ENCODE assay signal across 25 mouse cellular contexts in the genomic region with DNA sequence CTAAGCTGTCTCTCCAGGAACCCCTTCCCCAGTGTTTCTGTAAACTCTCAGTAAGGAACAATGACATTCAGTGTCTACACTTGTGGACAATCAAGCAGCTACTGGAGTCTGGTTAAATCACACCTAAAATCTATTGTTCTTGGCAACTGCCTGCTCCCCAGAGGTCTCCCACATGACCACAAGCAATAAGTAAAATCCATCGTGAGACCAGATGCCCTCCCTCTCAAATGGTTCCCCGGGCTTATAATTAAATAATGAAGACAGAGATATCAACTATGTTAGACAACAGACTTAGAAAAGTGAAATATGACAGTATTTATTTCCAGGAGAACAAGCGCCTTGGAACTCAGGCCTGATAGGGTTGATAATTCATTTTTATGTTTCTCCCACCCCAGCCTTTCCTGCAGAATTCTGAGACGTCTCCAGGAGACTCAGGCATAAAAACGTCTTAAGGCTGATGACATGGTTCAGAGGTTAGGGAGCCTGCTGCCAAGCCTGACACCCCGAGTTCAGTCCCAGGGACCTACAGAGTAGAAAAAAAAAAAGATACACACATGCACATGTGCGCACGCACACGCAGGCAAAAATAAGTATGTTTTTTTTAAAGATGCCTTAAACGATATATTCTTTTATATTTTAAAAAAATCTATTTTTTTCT.
DNase-seq lines count a peak whose midpoint lies in the region; ATAC-seq and TF ChIP-seq lines count a peak whose summit lies in the region.
"Had no signal": no experiment of that assay in that cellular context is flagged by ENCODE, and none has a peak within 500 bp of the region (broad histone marks: within the 10 kb centered on the region; RNA-seq: fewer than 3 reads in every experiment).

No protein-coding gene starts in this region.

- no peak for DNase-seq in kidney, adult 8-10 months
- DNase-seq in midbrain, embryonic 11.5 days (ENCODE audit: low spot score, missing footprints): peak; percentile 31
- DNase-seq in midbrain, embryonic 10.5 days (ENCODE audit: low spot score): no peak
- DNase-seq in limb, embryonic 11.5 days (ENCODE audit: low spot score): no peak
- DNase-seq in forebrain, postnatal 0 days: no peak
- DNase-seq: adrenal gland, postnatal 36 days; cerebellum, adult 2 months; cerebellum, postnatal 14 days; heart, adult 2 months; layer of hippocampus, postnatal 36 days; left cerebral cortex, postnatal 4 days; right cerebral cortex, postnatal 25 days; thymus, postnatal 14 days had no signal

- H3K9ac ChIP-seq in kidney, embryonic 14.5 days (ENCODE audit: low read depth, low read length): no peak overlapping the region
- H3K9ac ChIP-seq in midbrain, embryonic 11.5 days (ENCODE audit: low read length): no peak overlapping the region
- no peak overlapping the region for H3K9ac ChIP-seq in limb, embryonic 11.5 days (ENCODE audit: low read length)
- no peak overlapping the region for H3K9ac ChIP-seq in forebrain, postnatal 0 days
- H3K9ac ChIP-seq: heart, embryonic 12.5 days; hindbrain, embryonic 14.5 days; lung, embryonic 15.5 days; midbrain, embryonic 12.5 days; stomach, embryonic 15.5 days had no signal

- H3K27ac ChIP-seq in kidney, embryonic 14.5 days (ENCODE audit: low read depth, low read length): no peak overlapping the region
- H3K27ac ChIP-seq in midbrain, embryonic 11.5 days (ENCODE audit: low read depth, low read length): no peak overlapping the region
- no peak overlapping the region for H3K27ac ChIP-seq in midbrain, embryonic 10.5 days (replicated peaks)
- 0 out of 2 replicates have a peak overlapping the region, but pooled peaks have one; percentile 2 for H3K27ac ChIP-seq in limb, embryonic 11.5 days (replicated peaks; ENCODE audit: low read depth, low read length)
- H3K27ac ChIP-seq in forebrain, postnatal 0 days (ENCODE audit: low read depth, low read length): no peak overlapping the region
- H3K27ac ChIP-seq: heart, adult 2 months; hindbrain, embryonic 14.5 days; lung, embryonic 15.5 days; midbrain, embryonic 12.5 days; stomach, embryonic 15.5 days had no signal

- H3K27me3 ChIP-seq in kidney, embryonic 14.5 days (ENCODE audit: control insufficient read depth, insufficient read depth, low read length): peaks cover 9% of the 10 kb centered on the region; the same call in 1 of the 2 replicates
- no peaks in the 10 kb centered on the region for H3K27me3 ChIP-seq in midbrain, embryonic 11.5 days (ENCODE audit: control insufficient read depth, insufficient read depth, low read length)
- H3K27me3 ChIP-seq in midbrain, embryonic 10.5 days (ENCODE audit: low read depth, poor library complexity, severe bottlenecking): no peaks in the 10 kb centered on the region
- no peaks in the 10 kb centered on the region for H3K27me3 ChIP-seq in limb, embryonic 11.5 days (ENCODE audit: control insufficient read depth, insufficient read depth, low read length)
- H3K27me3 ChIP-seq in forebrain, postnatal 0 days (ENCODE audit: insufficient read depth, low read length): no peaks in the 10 kb centered on the region
- H3K27me3 ChIP-seq: heart, embryonic 12.5 days; lung, embryonic 15.5 days; midbrain, embryonic 12.5 days; stomach, embryonic 15.5 days had no signal

- WGBS in kidney, embryonic 14.5 days: 42% methylated on average over 10 of the region's 10 CpGs
- WGBS in midbrain, embryonic 11.5 days: 87% methylated on average over 10 of the region's 10 CpGs
- WGBS in midbrain, embryonic 10.5 days: 91% methylated on average over 10 of the region's 10 CpGs
- 68% methylated on average over 10 of the region's 10 CpGs for WGBS in limb, embryonic 11.5 days
- WGBS in forebrain, postnatal 0 days: 81% methylated on average over 10 of the region's 10 CpGs

- peak; percentile 85 for ATAC-seq in kidney, embryonic 14.5 days (ENCODE audit: low FRiP score, low TSS enrichment)
- no peak for ATAC-seq in midbrain, embryonic 11.5 days (ENCODE audit: low FRiP score)
- ATAC-seq in limb, embryonic 11.5 days (ENCODE audit: insufficient number of reproducible peaks, low FRiP score, low TSS enrichment, low read depth): no peak
- no peak for ATAC-seq in cerebellum, adult (ENCODE audit: insufficient number of reproducible peaks, low FRiP score, low TSS enrichment)
- ATAC-seq in forebrain, postnatal 0 days: no peak
- ATAC-seq: forebrain, embryonic 16.5 days; intestine, postnatal 0 days had no signal

- TF ChIP-seq CTCF in forebrain, postnatal 0 days (IDR thresholded peaks at IDR 0.05; ENCODE audit: low read depth): no peak

- no peaks in the 10 kb centered on the region for H3K36me3 ChIP-seq in kidney, embryonic 14.5 days (ENCODE audit: control insufficient read depth, insufficient read depth, low read length)
- no peaks in the 10 kb centered on the region for H3K36me3 ChIP-seq in midbrain, embryonic 11.5 days (ENCODE audit: control insufficient read depth, insufficient read depth, low read length)
- H3K36me3 ChIP-seq in midbrain, embryonic 10.5 days: no peaks in the 10 kb centered on the region
- H3K36me3 ChIP-seq in limb, embryonic 11.5 days (ENCODE audit: control insufficient read depth, insufficient read depth, low read length): no peaks in the 10 kb centered on the region
- no peaks in the 10 kb centered on the region for H3K36me3 ChIP-seq in forebrain, postnatal 0 days (ENCODE audit: insufficient read depth)
- H3K36me3 ChIP-seq: G1E; heart, embryonic 12.5 days; lung, embryonic 15.5 days; midbrain, embryonic 12.5 days; stomach, embryonic 15.5 days had no signal

- peaks cover 5% of the 10 kb centered on the region; the same call in 1 of the 2 replicates for H3K9me3 ChIP-seq in kidney, embryonic 14.5 days (ENCODE audit: control insufficient read depth, low read length)
- H3K9me3 ChIP-seq in midbrain, embryonic 11.5 days (ENCODE audit: control insufficient read depth, low read length): peaks cover 5% of the 10 kb centered on the region; the same call in 1 of the 2 replicates
- H3K9me3 ChIP-seq in midbrain, embryonic 10.5 days (replicated peaks): peaks cover 7% of the 10 kb centered on the region
- H3K9me3 ChIP-seq in limb, embryonic 11.5 days (ENCODE audit: control insufficient read depth, low read length): 0 out of 2 replicates have a peak, but pooled peaks cover 2% of the 10 kb centered on the region
- no peaks in the 10 kb centered on the region for H3K9me3 ChIP-seq in forebrain, postnatal 0 days (ENCODE audit: low read length)
- H3K9me3 ChIP-seq: lung, embryonic 15.5 days; stomach, embryonic 15.5 days had no signal

- no peaks in the 10 kb centered on the region for H3K4me1 ChIP-seq in kidney, embryonic 14.5 days (ENCODE audit: control insufficient read depth, insufficient read depth, low read length)
- no peaks in the 10 kb centered on the region for H3K4me1 ChIP-seq in midbrain, embryonic 11.5 days (ENCODE audit: control insufficient read depth, insufficient read depth, low read length)
- peaks cover 4% of the 10 kb centered on the region; the same call in 1 of the 2 replicates for H3K4me1 ChIP-seq in midbrain, embryonic 10.5 days
- no peaks in the 10 kb centered on the region for H3K4me1 ChIP-seq in limb, embryonic 11.5 days (ENCODE audit: control insufficient read depth, insufficient read depth, low read length)
- H3K4me1 ChIP-seq in forebrain, postnatal 0 days (ENCODE audit: insufficient read depth): no peaks in the 10 kb centered on the region
- H3K4me1 ChIP-seq: heart, embryonic 12.5 days; stomach, embryonic 15.5 days had no signal

- no peak overlapping the region for H3K4me2 ChIP-seq in kidney, embryonic 14.5 days (replicated peaks; ENCODE audit: low read depth, low read length)
- H3K4me2 ChIP-seq in midbrain, embryonic 11.5 days: no peak overlapping the region
- H3K4me2 ChIP-seq in limb, embryonic 11.5 days (ENCODE audit: low read depth, severe bottlenecking): no peak overlapping the region
- no peak overlapping the region for H3K4me2 ChIP-seq in forebrain, postnatal 0 days (ENCODE audit: low read depth)
- H3K4me2 ChIP-seq: heart, embryonic 12.5 days; hindbrain, embryonic 14.5 days; lung, embryonic 15.5 days; midbrain, embryonic 12.5 days; stomach, embryonic 15.5 days had no signal

- H3K4me3 ChIP-seq in kidney, embryonic 14.5 days (ENCODE audit: low read length): no peak overlapping the region
- H3K4me3 ChIP-seq in midbrain, embryonic 11.5 days (ENCODE audit: low read depth, low read length): no peak overlapping the region
- no peak overlapping the region for H3K4me3 ChIP-seq in midbrain, embryonic 10.5 days
- no peak overlapping the region for H3K4me3 ChIP-seq in limb, embryonic 11.5 days (ENCODE audit: low read depth, low read length)
- H3K4me3 ChIP-seq in forebrain, postnatal 0 days (ENCODE audit: low read depth, low read length): no peak overlapping the region
- H3K4me3 ChIP-seq: erythroblast, embryonic 14.5 days; heart, adult 2 months; heart, embryonic 12.5 days; lung, embryonic 15.5 days; midbrain, embryonic 12.5 days; myocyte; stomach, embryonic 15.5 days had no signal
